Mouse (Mus musculus): ENCODE results near the gene Gm20388. TPM values are rescaled to one million over a fixed set of nuclear protein-coding genes. Genes with fewer than 3 reads are reported as not detected.
"Not testable (repeated sequence)": the region's sequence is repeated elsewhere in the genome, so short reads cannot be mapped to it uniquely, and the experiment has no call there.

The Gm20388 gene
- polyA plus RNA-seq, 1 experiment from 2014 or later = not detected

DNA sequence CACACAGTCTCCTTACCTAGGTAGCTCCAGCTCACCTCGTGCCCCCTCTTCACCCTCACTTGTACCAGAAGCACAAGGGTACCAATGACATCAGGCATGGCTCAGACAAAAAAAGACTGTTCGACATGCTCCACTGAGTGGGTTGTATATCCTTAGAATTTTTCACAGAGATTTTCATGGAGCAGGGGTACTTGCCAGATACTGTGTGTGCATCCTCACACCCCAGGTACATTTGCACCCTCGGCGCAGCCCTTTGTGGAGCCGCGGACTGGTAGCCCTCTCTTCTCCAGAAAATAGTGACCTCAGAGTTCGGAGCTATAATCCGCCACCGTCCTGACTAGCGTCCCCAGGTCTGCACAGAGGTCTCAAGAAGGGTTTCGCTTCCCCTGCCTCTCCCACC is 3500.1 kb downstream of the Gm20388 start:
- Histone ChIP-seq H3K27ac (no peak overlapping the region), H3K9ac (no peak overlapping the region), H3K4me3 (peak overlapping the region; percentile 39), H3K27me3 (peaks cover 65% of the 10 kb centered on the region), H3K9me3 (replicated peaks) (no peaks in the 10 kb centered on the region), H3K4me1 (replicated peaks) (peaks cover 40% of the 10 kb centered on the region), H3K36me3 (no peaks in the 10 kb centered on the region), H3K4me2 (peak overlapping the region; percentile 63)
- 12% methylated on average over 11 of the region's 11 CpGs for WGBS
- ATAC-seq (replicated peaks; ENCODE audit: insufficient number of reproducible peaks, insufficient read depth, low FRiP score, low read depth) = no peak

DNA sequence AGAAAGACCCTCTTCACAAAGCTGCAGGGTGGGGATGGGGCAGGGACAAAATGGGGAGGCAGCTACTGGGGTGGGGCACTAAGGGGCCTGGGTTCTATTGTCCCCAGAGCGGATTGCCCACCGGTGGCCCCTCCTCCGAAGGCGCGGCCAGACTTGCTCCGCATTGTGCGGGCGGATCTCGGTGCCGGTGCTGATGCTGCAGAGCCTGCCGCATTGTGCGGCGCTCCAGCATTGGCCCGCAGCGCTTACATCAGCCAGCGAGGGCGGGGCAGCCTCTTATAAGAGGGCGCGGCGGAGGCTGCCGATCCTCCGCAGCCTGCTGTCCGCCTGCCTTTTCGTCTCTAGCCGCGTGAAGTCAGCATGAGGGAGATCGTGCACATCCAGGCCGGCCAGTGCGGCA is 3500.6 kb downstream of the Gm20388 start, which contains the start of gene Tubb3:
TSS of gene Tubb3 (plus strand) at position 179 of the 400 bp plus-strand sequence.
- Histone ChIP-seq H3K4me2 (peak within 1 kb of the TSS; percentile 63), H3K9me3 (replicated peaks) (no peaks in the 10 kb centered on the region), H3K4me3 (peak within 1 kb of the TSS; percentile 39), H3K4me1 (replicated peaks) (peaks cover 40% of the 10 kb centered on the region), H3K27me3 (peaks cover 65% of the 10 kb centered on the region), H3K9ac (no peak within 1 kb of the TSS), H3K27ac (no peak within 1 kb of the TSS), H3K36me3 (no peaks in the 10 kb centered on the region)
- under 1% methylated on average over 29 of the region's 29 CpGs for WGBS
- peak; percentile 67; the same call in 1 of the 2 replicates for ATAC-seq (replicated peaks; ENCODE audit: insufficient number of reproducible peaks, insufficient read depth, low FRiP score, low read depth)

DNA sequence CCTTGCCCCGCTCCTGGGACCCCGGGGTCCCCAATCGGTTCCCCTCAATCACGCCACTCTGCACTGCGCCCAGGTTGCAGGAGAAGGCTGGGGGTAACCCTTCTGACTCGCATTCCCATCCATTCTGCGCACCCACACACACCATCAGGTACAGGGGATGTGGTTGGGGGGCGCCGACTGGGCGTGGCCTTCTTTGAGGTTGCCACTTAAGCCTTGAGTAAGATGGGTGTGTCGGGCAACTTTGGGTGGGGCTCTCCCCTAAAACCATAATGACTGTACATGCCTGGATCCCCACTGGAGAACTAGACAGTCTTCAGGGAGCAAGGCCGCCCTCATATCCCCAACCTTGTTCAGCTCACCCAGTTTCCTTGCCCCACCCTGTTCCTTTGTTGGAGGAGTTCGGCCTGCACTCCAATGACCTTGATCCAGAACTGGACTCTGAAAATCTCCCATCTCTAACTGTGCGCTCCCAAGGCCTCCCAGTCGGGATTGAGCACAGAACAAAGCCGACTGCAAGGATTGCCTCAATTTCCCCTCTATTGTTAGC is 3501.2 kb downstream of the Gm20388 start:
- WGBS = 10% methylated on average over 16 of the region's 16 CpGs
- no peak overlapping the region for H3K27ac ChIP-seq
- peaks cover 64% of the 10 kb centered on the region for H3K27me3 ChIP-seq
- peak overlapping the region; percentile 39 for H3K4me3 ChIP-seq
- no peaks in the 10 kb centered on the region for H3K9me3 ChIP-seq (replicated peaks)
- no peak for ATAC-seq (replicated peaks; ENCODE audit: insufficient number of reproducible peaks, insufficient read depth, low FRiP score, low read depth)
- peak overlapping the region; percentile 63 for H3K4me2 ChIP-seq
- H3K4me1 ChIP-seq (replicated peaks) = peaks cover 40% of the 10 kb centered on the region
- no peaks in the 10 kb centered on the region for H3K36me3 ChIP-seq
- no peak overlapping the region for H3K9ac ChIP-seq

DNA sequence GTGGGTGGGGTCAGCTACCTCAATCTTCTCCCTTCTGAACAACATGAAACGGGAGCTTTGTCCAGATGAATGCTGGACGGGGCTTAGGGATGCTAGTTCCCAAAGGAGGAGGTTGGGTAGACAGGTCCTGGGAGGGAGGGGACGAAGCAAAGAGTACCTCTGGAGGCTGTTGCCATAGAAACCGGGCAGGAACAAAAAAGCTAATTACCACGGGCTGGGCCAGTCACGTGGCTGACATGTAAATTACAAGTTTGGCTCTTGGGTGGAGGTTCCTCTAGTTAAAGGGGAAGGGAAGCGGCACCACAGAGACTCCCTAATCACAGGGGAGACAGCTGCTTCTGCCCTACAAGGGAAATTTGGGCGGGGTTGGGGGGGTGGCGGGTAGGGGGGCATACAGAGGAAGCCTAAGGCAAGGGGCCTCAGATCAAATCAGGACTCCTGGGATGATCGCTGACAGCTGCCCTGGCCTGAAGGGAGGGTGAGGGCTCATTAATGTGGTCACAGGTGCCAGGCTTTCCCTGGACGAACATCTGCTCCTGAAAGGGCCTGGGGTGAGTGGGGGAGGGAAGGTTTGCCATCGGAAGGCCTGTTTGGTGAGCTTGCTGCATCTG is 3502.0 kb downstream of the Gm20388 start:
- H3K9me3 ChIP-seq (replicated peaks) = no peaks in the 10 kb centered on the region
- H3K27me3 ChIP-seq = peaks cover 56% of the 10 kb centered on the region
- no peak for ATAC-seq (replicated peaks; ENCODE audit: insufficient number of reproducible peaks, insufficient read depth, low FRiP score, low read depth)
- 7% methylated on average over 12 of the region's 12 CpGs for WGBS
- H3K4me2 ChIP-seq = no peak overlapping the region
- H3K4me3 ChIP-seq = no peak overlapping the region
- no peak overlapping the region for H3K27ac ChIP-seq
- peaks cover 38% of the 10 kb centered on the region for H3K4me1 ChIP-seq (replicated peaks)
- no peak overlapping the region for H3K9ac ChIP-seq
- no peaks in the 10 kb centered on the region for H3K36me3 ChIP-seq

DNA sequence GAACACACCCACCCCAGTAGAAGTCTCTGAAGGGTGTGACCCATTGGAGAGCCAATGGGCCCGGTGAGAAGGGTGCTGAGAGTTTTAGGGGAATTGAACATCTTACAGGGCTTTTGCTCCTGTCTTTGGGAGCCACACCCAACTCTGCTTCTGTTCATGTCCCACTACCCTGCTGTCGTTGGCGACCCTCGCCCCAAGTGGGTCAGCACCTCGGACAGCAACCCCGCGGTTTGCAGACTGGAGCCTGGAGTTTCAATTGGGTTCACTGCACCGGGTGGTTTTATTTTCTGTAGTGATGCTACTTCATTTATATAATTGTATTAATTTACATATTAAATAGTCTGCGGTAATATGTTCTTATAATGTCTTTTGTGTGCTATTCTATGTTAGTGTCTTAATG is 3503.6 kb downstream of the Gm20388 start:
- ATAC-seq (replicated peaks; ENCODE audit: insufficient number of reproducible peaks, insufficient read depth, low FRiP score, low read depth) = no peak
- H3K9me3 ChIP-seq (replicated peaks) = no peaks in the 10 kb centered on the region
- 8% methylated on average over 9 of the region's 9 CpGs for WGBS
- H3K36me3 ChIP-seq = no peaks in the 10 kb centered on the region
- no peak overlapping the region for H3K9ac ChIP-seq
- no peak overlapping the region for H3K27ac ChIP-seq
- H3K4me3 ChIP-seq = no peak overlapping the region
- no peak overlapping the region for H3K4me2 ChIP-seq
- peaks cover 26% of the 10 kb centered on the region for H3K4me1 ChIP-seq (replicated peaks)
- H3K27me3 ChIP-seq = peaks cover 50% of the 10 kb centered on the region

DNA sequence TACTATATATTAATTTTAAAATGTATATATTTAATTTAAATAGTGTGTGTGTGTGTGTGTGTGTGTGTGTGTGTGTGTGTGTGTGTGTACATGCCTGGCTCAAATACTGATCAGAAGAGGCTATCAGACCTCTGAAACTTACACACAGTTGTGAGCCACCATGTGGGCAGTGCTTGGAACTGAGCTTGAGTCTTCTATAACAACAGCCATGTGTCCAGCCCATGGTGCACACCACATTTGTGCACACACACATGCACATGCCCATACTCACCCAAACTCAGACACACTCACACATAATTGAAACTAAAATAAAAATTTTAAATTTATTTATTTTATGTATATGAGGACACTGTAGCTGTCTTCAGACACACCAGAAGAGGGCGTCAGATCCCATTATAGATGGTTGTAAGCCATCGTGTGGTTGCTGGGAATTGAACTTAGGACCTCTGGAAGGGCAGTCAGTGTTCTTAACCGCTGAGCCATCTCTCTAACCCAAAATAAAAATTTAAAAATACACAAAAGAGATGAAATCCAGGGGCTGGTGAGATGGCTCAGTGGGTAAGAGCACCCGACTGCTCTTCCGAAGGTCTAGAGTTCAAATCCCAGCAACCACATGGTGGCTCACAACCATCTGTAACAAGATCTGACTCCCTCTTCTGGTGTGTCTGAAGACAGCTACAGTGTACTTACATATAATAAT is 3504.5 kb downstream of the Gm20388 start:
- H3K4me2 ChIP-seq; ATAC-seq (replicated peaks; ENCODE audit: insufficient number of reproducible peaks, insufficient read depth, low FRiP score, low read depth); H3K9ac ChIP-seq; H3K9me3 ChIP-seq (replicated peaks); H3K36me3 ChIP-seq; H3K4me3 ChIP-seq; H3K27ac ChIP-seq: not testable (repeated sequence)
- peaks cover 17% of the 10 kb centered on the region for H3K4me1 ChIP-seq (replicated peaks)
- peaks cover 41% of the 10 kb centered on the region for H3K27me3 ChIP-seq
- 76% methylated on average over 5 of the region's 5 CpGs for WGBS

DNA sequence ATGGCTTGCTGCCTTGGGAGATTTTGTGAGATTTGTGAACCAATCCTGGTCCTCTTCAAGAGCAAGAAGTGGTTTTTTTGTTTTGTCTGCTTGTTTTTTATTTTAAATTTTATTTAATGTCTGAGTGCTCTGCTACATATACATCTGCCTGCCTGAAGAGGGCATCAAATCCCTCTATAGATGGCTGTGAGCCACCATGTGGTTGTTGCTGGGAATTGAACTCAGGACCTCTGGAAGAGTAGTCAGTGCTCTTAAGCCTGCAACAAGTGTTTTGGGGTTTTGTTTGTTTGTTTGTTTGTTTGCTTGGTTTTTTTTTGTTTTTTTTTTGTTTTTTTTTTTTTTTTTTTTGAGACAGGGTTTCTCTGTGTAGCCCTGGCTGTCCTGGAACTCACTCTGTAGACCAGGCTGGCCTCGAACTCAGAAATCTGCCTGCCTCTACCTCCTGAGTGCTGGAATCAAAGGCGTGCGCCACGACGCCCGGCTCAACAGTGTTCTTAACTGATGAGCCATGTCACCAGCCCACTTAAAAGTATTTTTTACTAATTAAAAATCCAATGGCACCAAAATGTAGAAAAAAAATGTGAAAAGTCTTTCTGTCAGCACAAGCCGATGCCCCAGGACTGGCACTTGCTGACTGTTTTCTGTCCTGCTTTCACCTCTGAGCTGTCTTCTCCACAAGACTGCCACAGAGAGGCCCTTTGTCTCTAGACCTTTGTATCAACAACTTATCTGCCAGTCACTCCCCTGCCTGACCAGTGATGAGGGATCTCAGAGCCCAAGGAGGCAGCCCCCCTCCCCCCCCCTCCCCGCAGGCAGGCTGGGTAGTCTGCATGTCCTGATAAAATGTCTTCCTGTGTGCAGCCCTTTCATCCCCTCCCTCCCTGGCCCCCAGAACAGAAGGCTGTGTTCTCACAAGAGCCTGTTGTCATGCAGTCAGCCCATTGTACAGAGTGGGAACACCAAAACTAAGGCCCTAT is 3505.6 kb downstream of the Gm20388 start:
- 46% methylated on average over 8 of the region's 8 CpGs for WGBS
- Histone ChIP-seq H3K27ac (no peak overlapping the region), H3K9me3 (replicated peaks) (no peaks in the 10 kb centered on the region), H3K4me1 (replicated peaks) (peaks cover 9% of the 10 kb centered on the region), H3K36me3 (no peaks in the 10 kb centered on the region), H3K9ac (no peak overlapping the region), H3K27me3 (peaks cover 31% of the 10 kb centered on the region), H3K4me3 (no peak overlapping the region), H3K4me2 (no peak overlapping the region)
- ATAC-seq (replicated peaks; ENCODE audit: insufficient number of reproducible peaks, insufficient read depth, low FRiP score, low read depth) = no peak

DNA sequence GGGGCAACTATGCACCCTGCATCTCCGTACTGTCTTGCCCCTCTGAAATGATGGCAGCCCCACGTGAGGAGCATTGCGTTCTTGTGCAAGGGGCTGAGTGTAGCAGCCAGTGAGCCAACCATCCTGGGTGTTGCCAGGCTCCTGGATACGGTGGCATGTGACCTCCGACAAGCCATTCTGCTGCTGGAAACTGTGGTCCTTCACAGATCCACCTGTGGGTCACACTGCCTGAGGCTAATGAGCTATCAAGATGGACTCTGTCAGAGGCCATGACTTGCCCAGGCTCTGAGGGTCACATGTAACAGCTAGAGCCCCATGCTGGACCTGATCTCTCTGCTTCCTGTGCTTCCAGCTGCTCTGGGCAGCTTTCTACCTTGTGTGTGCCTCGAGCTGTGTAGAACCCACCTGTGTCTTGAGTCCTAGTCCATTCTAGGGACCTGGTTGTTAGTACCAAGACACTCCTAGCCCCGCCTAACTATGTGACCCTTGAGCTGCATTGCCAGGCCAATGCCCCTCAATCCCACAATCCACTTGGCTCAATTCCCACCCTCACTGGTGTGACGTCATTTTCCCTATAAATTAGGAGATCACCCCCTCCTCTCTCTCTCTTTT is 3506.4 kb downstream of the Gm20388 start:
- Histone ChIP-seq H3K9ac (no peak overlapping the region), H3K4me3 (no peak overlapping the region), H3K4me1 (replicated peaks) (peaks cover 2% of the 10 kb centered on the region), H3K27me3 (peaks cover 26% of the 10 kb centered on the region), H3K27ac (no peak overlapping the region), H3K36me3 (no peaks in the 10 kb centered on the region), H3K4me2 (no peak overlapping the region), H3K9me3 (replicated peaks) (no peaks in the 10 kb centered on the region)
- WGBS = 74% methylated on average over 8 of the region's 8 CpGs
- no peak for ATAC-seq (replicated peaks; ENCODE audit: insufficient number of reproducible peaks, insufficient read depth, low FRiP score, low read depth)

DNA sequence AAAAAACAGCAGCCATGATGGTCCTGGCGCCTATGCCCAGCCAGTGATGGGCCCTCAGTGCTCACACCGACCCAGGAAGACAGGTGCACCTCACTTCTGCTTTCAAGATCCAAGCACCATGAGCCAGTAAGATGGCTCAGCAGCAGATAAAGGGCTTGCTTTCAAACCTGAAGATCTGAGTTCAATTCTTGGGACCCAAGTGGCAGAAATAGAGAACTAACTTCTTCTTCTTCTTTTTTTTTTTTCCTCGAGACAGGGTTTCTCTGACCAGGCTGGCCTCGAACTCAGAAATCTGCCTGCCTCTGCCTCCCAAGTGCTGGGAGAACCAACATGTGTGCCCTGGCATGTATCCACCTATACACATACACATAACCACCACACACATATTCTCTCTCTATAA is 3509.1 kb downstream of the Gm20388 start:
- Histone ChIP-seq H3K27me3 (peaks cover 3% of the 10 kb centered on the region; the same call in 1 of the 2 replicates), H3K4me2 (no peak overlapping the region), H3K9ac (no peak overlapping the region), H3K4me3 (no peak overlapping the region), H3K4me1 (replicated peaks) (peaks cover 4% of the 10 kb centered on the region; the same call in 1 of the 2 replicates), H3K36me3 (no peaks in the 10 kb centered on the region), H3K9me3 (replicated peaks) (no peaks in the 10 kb centered on the region), H3K27ac (no peak overlapping the region)
- no peak for ATAC-seq (replicated peaks; ENCODE audit: insufficient number of reproducible peaks, insufficient read depth, low FRiP score, low read depth)
- 84% methylated on average over 4 of the region's 4 CpGs for WGBS

GRCm38 (mm10) chr8:123420525-123421281 is 3510.1 kb downstream of the Gm20388 start:
- no peaks in the 10 kb centered on the region for H3K36me3 ChIP-seq
- peaks cover 3% of the 10 kb centered on the region; the same call in 1 of the 2 replicates for H3K27me3 ChIP-seq
- H3K4me3 ChIP-seq = no peak overlapping the region
- peaks cover 4% of the 10 kb centered on the region; the same call in 1 of the 2 replicates for H3K4me1 ChIP-seq (replicated peaks)
- H3K9ac ChIP-seq = no peak overlapping the region
- ATAC-seq (replicated peaks; ENCODE audit: insufficient number of reproducible peaks, insufficient read depth, low FRiP score, low read depth) = no peak
- no peak overlapping the region for H3K4me2 ChIP-seq
- no peak overlapping the region for H3K27ac ChIP-seq
- no peaks in the 10 kb centered on the region for H3K9me3 ChIP-seq (replicated peaks)
- 88% methylated on average over 34 of the region's 34 CpGs for WGBS
